Comparison of ENCODE assay signal across 28 mouse cellular contexts in genomic region chr19:4187303-4187702, GRCm38 (mm10). TPM values are rescaled to one million over a fixed set of nuclear protein-coding genes. Genes with fewer than 3 reads are reported as not detected.
DNase-seq lines count a peak whose midpoint lies in the region; ATAC-seq and TF ChIP-seq lines count a peak whose summit lies in the region.
"Had no signal": no experiment of that assay in that cellular context is flagged by ENCODE, and none has a peak within 500 bp of the region (broad histone marks: within the 10 kb centered on the region; RNA-seq: fewer than 3 reads in every experiment).

No protein-coding gene starts in this region.

- H3K4me2 ChIP-seq in heart, embryonic 16.5 days (ENCODE audit: low read depth, low read length) = peak overlapping the region; percentile 18
- H3K4me2 ChIP-seq: hindbrain, embryonic 12.5 days; limb, embryonic 13.5 days; liver, embryonic 13.5 days; lung, embryonic 14.5 days; neural tube, embryonic 12.5 days; stomach, embryonic 15.5 days had no signal

- no peak for TF ChIP-seq POLR2A in heart, adult 2 months (IDR thresholded peaks at IDR 0.05; ENCODE audit: insufficient read depth, low read depth, low read length)

- no peak for TF ChIP-seq EP300 in heart, adult 2 months (IDR thresholded peaks at IDR 0.05; ENCODE audit: insufficient read depth, low read depth, low read length)

- ATAC-seq in heart, embryonic 16.5 days (replicated peaks; ENCODE audit: extremely low read depth, insufficient read depth, low FRiP score) = no peak
- ATAC-seq: forebrain, embryonic 16.5 days; inflammation-experienced regulatory T-cells, adult 6 months; Patski had no signal

- 69% methylated on average over 3 of the region's 3 CpGs for WGBS in heart, adult 2 months
- WGBS in heart, embryonic 16.5 days = 58% methylated on average over 3 of the region's 3 CpGs

- H3K27ac ChIP-seq in heart, adult 2 months = peak overlapping the region; percentile 75
- H3K27ac ChIP-seq in heart, embryonic 16.5 days (ENCODE audit: low read length) = peak overlapping the region; percentile 54
- H3K27ac ChIP-seq: forebrain, embryonic 10.5 days; hindbrain, embryonic 12.5 days; kidney, postnatal 0 days; limb, embryonic 13.5 days; liver, embryonic 13.5 days; neural tube, embryonic 12.5 days; stomach, embryonic 15.5 days had no signal

- no peaks in the 10 kb centered on the region for H3K36me3 ChIP-seq in heart, adult 2 months (ENCODE audit: control insufficient read depth, insufficient read depth, low read length)
- H3K36me3 ChIP-seq in heart, embryonic 16.5 days (ENCODE audit: control insufficient read depth, insufficient read depth) = no peaks in the 10 kb centered on the region
- H3K36me3 ChIP-seq: forebrain, embryonic 10.5 days; hindbrain, embryonic 12.5 days; limb, embryonic 13.5 days; liver, embryonic 13.5 days; neural tube, embryonic 12.5 days; stomach, embryonic 15.5 days had no signal

- no peak for TF ChIP-seq CTCF in heart, adult 2 months (IDR thresholded peaks at IDR 0.05)

- no peaks in the 10 kb centered on the region for H3K27me3 ChIP-seq in heart, adult 2 months (ENCODE audit: control insufficient read depth, insufficient read depth, low read length)
- no peaks in the 10 kb centered on the region for H3K27me3 ChIP-seq in heart, embryonic 16.5 days (ENCODE audit: control insufficient read depth, insufficient read depth, low read length)
- H3K27me3 ChIP-seq: limb, embryonic 13.5 days; liver, embryonic 13.5 days; megakaryocyte, embryonic 14.5 days; neural tube, embryonic 12.5 days; Patski; stomach, embryonic 15.5 days had no signal

- intact Hi-C loops in heart, adult 2 months (cut with DNase I) = no loop called here
- intact Hi-C loops in heart, postnatal 10 days (cut with DNase I) = no loop called here

- H3K4me3 ChIP-seq in heart, adult 2 months = no peak overlapping the region
- H3K4me3 ChIP-seq in heart, embryonic 16.5 days (ENCODE audit: low read length) = no peak overlapping the region
- H3K4me3 ChIP-seq: forebrain, embryonic 10.5 days; hindbrain, embryonic 12.5 days; limb, embryonic 13.5 days; liver, embryonic 13.5 days; neural tube, embryonic 12.5 days; stomach, embryonic 15.5 days had no signal

- H3K4me1 ChIP-seq in heart, adult 2 months (ENCODE audit: control insufficient read depth, insufficient read depth, low read length) = peaks cover 11% of the 10 kb centered on the region
- peaks cover 32% of the 10 kb centered on the region for H3K4me1 ChIP-seq in heart, embryonic 16.5 days (ENCODE audit: control insufficient read depth, insufficient read depth, low read length)

- DNase-seq in heart, adult 2 months = no peak
- DNase-seq in heart, adult 11 months = no peak
- DNase-seq in heart, postnatal 10 days = no peak
- peak; percentile 17 for DNase-seq in thymus, postnatal 4 days
- no peak for DNase-seq in thymus, postnatal 14 days
- DNase-seq in lung, postnatal 25 days (ENCODE audit: low spot score) = no peak
- DNase-seq: adrenal gland, adult 2 months; cerebellum, adult 18-20 months; cerebellum, postnatal 14 days; kidney, adult 2 months; layer of hippocampus, adult 9-11 months; liver, embryonic 13.5 days; lung, embryonic 14.5 days; lung, postnatal 36 days; midbrain, embryonic 14.5 days; right cerebral cortex, postnatal 14 days had no signal

- 0 out of 2 replicates have a peak, but pooled peaks cover 2% of the 10 kb centered on the region for H3K79me2 ChIP-seq in heart, adult 2 months (replicated peaks; ENCODE audit: control insufficient read depth, insufficient read depth, low read length)

- no peak overlapping the region for H3K9ac ChIP-seq in heart, adult 2 months (ENCODE audit: low read depth, low read length)
- H3K9ac ChIP-seq in heart, embryonic 16.5 days (ENCODE audit: low read length) = peak overlapping the region; percentile 34; the same call in 1 of the 2 replicates
- H3K9ac ChIP-seq: hindbrain, embryonic 12.5 days; limb, embryonic 13.5 days; liver, embryonic 13.5 days; lung, embryonic 14.5 days; neural tube, embryonic 12.5 days; stomach, embryonic 15.5 days had no signal

- no peaks in the 10 kb centered on the region for H3K9me3 ChIP-seq in heart, embryonic 16.5 days (replicated peaks; ENCODE audit: control insufficient read depth, low read length)
- H3K9me3 ChIP-seq: forebrain, embryonic 10.5 days; G1E; hindbrain, embryonic 12.5 days; limb, embryonic 13.5 days; liver, embryonic 13.5 days; megakaryocyte, embryonic 14.5 days; neural tube, embryonic 12.5 days; stomach, embryonic 15.5 days had no signal

RNA-seq across cellular contexts. Expression of gene Tbc1d10c, which starts 3.8 kb away (rescaled TPM):
- 10 to 100 TPM; 12.4 to 14.4 TPM for total RNA-seq in heart, adult 2 months (2021)
- 13.7 and 15.8 TPM in 2 replicates for polyA plus RNA-seq in heart, adult 2 months (2012; rRNA removed)
- polyA plus RNA-seq in heart, embryonic 16.5 days (2015; fragmentation: Nextera tagmentation; extraction: Ambion mirVana) = 10.8 and 26.5 TPM in 2 replicates
- total RNA-seq in heart, postnatal 10 days (2021) = 1 to 10 TPM; 2.6 to 2.9 TPM

RNA-seq across cellular contexts. Expression of gene Ppp1ca, which starts 4.6 kb away (rescaled TPM):
- 100 to 1,000 TPM; 272 to 313 TPM for total RNA-seq in heart, adult 2 months (2021)
- polyA plus RNA-seq in heart, adult 2 months (2012; rRNA removed) = 406 and 497 TPM in 2 replicates
- polyA plus RNA-seq in heart, embryonic 16.5 days (2015; fragmentation: Nextera tagmentation; extraction: Ambion mirVana) = 813 and 866 TPM in 2 replicates
- 100 to 1,000 TPM; 420 to 454 TPM for total RNA-seq in heart, postnatal 10 days (2021)

RNA-seq across cellular contexts. Expression of gene Carns1, which starts 12.0 kb away (rescaled TPM):
- 10 to 100 TPM; 24.4 to 27.0 TPM for total RNA-seq in heart, adult 2 months (2021)
- polyA plus RNA-seq in heart, adult 2 months (2012; rRNA removed) = 78.0 and 79.1 TPM in 2 replicates
- 15.9 and 17.5 TPM in 2 replicates for polyA plus RNA-seq in heart, embryonic 16.5 days (2015; fragmentation: Nextera tagmentation; extraction: Ambion mirVana)
- total RNA-seq in heart, postnatal 10 days (2021) = 10 to 100 TPM; 40.2 to 53.6 TPM

RNA-seq across cellular contexts. Expression of gene Rad9a, which starts 14.2 kb away (rescaled TPM):
- 1 to 10 TPM; 4.1 to 4.4 TPM for total RNA-seq in heart, adult 2 months (2021)
- polyA plus RNA-seq in heart, adult 2 months (2012; rRNA removed) = 13.5 and 13.9 TPM in 2 replicates
- 19.9 and 21.1 TPM in 2 replicates for polyA plus RNA-seq in heart, embryonic 16.5 days (2015; fragmentation: Nextera tagmentation; extraction: Ambion mirVana)
- total RNA-seq in heart, postnatal 10 days (2021) = 1 to 10 TPM; 6.0 to 8.6 TPM

RNA-seq across cellular contexts. Expression of gene Rps6kb2, which starts 24.1 kb away (rescaled TPM):
- 10 to 100 TPM; 14.7 to 18.2 TPM for total RNA-seq in heart, adult 2 months (2021)
- 29.5 and 32.9 TPM in 2 replicates for polyA plus RNA-seq in heart, adult 2 months (2012; rRNA removed)
- polyA plus RNA-seq in heart, embryonic 16.5 days (2015; fragmentation: Nextera tagmentation; extraction: Ambion mirVana) = 47.4 and 48.7 TPM in 2 replicates
- 10 to 100 TPM; 22.4 to 24.3 TPM for total RNA-seq in heart, postnatal 10 days (2021)
